Mouse (Mus musculus) liver, postnatal 0 days (tissue): ENCODE data around the gene Ubn1.

Source experiments
- CTCF ChIP-seq: sonication (generic); IDR thresholded peaks from 2 replicates; pipeline ENCODE4 v1.5.1; 2016; ENCODE audit warnings: antibody characterized with exemption, low read depth
- EP300 ChIP-seq: IDR thresholded peaks from 2 replicates; pipeline ENCODE4 v1.6.1; 2016; ENCODE audit warnings: antibody characterized with exemption, low read depth, mild to moderate bottlenecking

DNA sequence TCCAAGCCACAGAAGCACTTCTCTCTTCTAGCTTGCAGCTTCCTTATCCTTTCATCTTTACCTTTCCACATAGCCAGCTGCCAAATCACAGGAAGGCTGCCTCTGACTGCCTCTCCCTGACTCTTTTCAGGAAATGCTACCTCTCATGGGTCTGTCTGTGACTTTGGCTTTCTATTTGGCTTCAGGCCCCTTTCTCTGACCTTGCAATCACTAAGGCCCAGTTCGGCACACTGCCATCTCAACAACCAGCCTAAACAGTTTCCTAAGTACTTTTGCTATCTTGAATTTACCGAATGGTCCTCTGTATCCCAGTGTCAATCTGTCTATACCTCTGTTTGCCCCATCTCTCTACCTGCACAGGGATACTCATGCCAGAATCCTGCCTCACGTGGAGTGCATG is 14.3 kb upstream of the Ubn1 start:
- TF ChIP-seq CTCF (no peak), EP300 (no peak)
